Mouse (Mus musculus) small intestine, adult 2 months (tissue): ENCODE data around the gene Krt36.

Source experiments
- CTCF ChIP-seq: fragments of 200-500 bp; IDR thresholded peaks from 2 replicates; pipeline ENCODE4 v1.5.1; 2012; ENCODE audit warnings: low read depth, mild to moderate bottlenecking, control low read depth, inconsistent platforms, low read length, moderate library complexity, mixed read lengths; ENCODE audit not compliant: insufficient replicate concordance, insufficient read length; ENCODE audit errors: extremely low read depth
- POLR2A ChIP-seq: fragments of 200-500 bp; IDR thresholded peaks from 2 replicates; pipeline ENCODE4 v1.6.1; 2012; ENCODE audit warnings: low read depth, mild to moderate bottlenecking, control low read depth, inconsistent platforms, low read length, moderate library complexity

DNA sequence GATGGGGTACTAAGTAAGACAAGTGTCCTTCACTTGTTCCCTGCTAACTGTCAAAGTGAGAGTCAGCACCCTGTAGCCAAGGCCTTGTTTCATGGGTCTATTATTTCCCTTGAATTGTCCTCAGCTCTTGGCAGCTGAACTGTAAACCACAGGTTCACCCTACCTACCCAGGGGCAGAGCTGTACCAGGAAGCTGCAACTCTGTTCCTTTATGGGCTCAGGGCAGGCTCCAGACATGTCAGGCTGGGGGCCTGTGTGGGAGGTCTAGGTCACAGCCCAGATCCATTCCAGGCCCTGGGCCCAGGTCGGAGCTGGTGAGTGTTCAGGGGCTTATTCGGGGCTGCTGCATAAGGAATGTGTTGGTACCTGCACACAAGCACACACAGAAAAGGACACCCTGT, 34.0 kb upstream of the Krt36 start:
- TF ChIP-seq POLR2A (no peak), CTCF (no peak)
